Mouse (Mus musculus) testis, adult 2 months (tissue): ENCODE results near the gene Ciz1. TPM values are rescaled to one million over a fixed set of nuclear protein-coding genes. Genes with fewer than 3 reads are reported as not detected.

ENCODE experiments used
- H3K27ac ChIP-seq: fragments of 200-500 bp; 2 replicates; pipeline ENCODE4 v1.5.1; 2012; ENCODE audit warnings: low read depth, low read length; ENCODE audit not compliant: control insufficient read depth, insufficient read depth
- H3K27me3 ChIP-seq: fragments of 200-500 bp; 2 replicates; pipeline ENCODE4 v1.6.1; 2012; ENCODE audit warnings: mild to moderate bottlenecking, low read length, moderate library complexity; ENCODE audit not compliant: control insufficient read depth, insufficient read depth
- H3K36me3 ChIP-seq: fragments of 200-500 bp; 2 replicates; pipeline ENCODE4 v1.6.1; 2012; ENCODE audit warnings: mild to moderate bottlenecking, low read length; ENCODE audit not compliant: control insufficient read depth, insufficient read depth
- H3K4me1 ChIP-seq: fragments of 200-500 bp; 2 replicates; pipeline ENCODE4 v1.6.1; 2012; ENCODE audit warnings: low read length; ENCODE audit not compliant: control insufficient read depth, insufficient read depth
- H3K4me3 ChIP-seq: fragments of 200-500 bp; 2 replicates; pipeline ENCODE4 v1.5.1; 2012; ENCODE audit warnings: low read depth, mild to moderate bottlenecking, low read length, moderate library complexity, mixed read lengths; ENCODE audit not compliant: control insufficient read depth
- CTCF ChIP-seq: fragments of 200-500 bp; IDR thresholded peaks from 2 replicates; pipeline ENCODE4 v1.5.1; 2012; ENCODE audit warnings: low read depth, mild to moderate bottlenecking, inconsistent platforms, low read length, moderate library complexity; ENCODE audit not compliant: control insufficient read depth, insufficient read depth, insufficient replicate concordance
- POLR2A ChIP-seq: fragments of 200-500 bp; IDR thresholded peaks from 2 replicates; pipeline ENCODE4 v1.6.1; 2012; ENCODE audit warnings: low read depth, mild to moderate bottlenecking, inconsistent platforms, low read length, moderate library complexity; ENCODE audit not compliant: control insufficient read depth
- polyA plus RNA-seq: library from polyadenylated mRNA; depleted of rRNA; stranded (reverse); fragments of >200 nt; gene quantifications from 2 replicates; pipeline ENCODE4 v1.2.3, GENCODE M21; 2012

Gene Ciz1
- polyA plus RNA-seq, 1 experiment: 255 TPM

GRCm38 (mm10) chr2:32307941-32308760, 44.0 kb upstream of the Ciz1 start:
- H3K4me1 ChIP-seq: peaks cover 10% of the 10 kb centered on the region
- H3K4me3 ChIP-seq: no peak overlapping the region
- no peak overlapping the region for H3K27ac ChIP-seq
- TF ChIP-seq CTCF (peak; percentile 57), POLR2A (no peak)
- H3K27me3 ChIP-seq: no peaks in the 10 kb centered on the region
- peaks cover 13% of the 10 kb centered on the region for H3K36me3 ChIP-seq

DNA sequence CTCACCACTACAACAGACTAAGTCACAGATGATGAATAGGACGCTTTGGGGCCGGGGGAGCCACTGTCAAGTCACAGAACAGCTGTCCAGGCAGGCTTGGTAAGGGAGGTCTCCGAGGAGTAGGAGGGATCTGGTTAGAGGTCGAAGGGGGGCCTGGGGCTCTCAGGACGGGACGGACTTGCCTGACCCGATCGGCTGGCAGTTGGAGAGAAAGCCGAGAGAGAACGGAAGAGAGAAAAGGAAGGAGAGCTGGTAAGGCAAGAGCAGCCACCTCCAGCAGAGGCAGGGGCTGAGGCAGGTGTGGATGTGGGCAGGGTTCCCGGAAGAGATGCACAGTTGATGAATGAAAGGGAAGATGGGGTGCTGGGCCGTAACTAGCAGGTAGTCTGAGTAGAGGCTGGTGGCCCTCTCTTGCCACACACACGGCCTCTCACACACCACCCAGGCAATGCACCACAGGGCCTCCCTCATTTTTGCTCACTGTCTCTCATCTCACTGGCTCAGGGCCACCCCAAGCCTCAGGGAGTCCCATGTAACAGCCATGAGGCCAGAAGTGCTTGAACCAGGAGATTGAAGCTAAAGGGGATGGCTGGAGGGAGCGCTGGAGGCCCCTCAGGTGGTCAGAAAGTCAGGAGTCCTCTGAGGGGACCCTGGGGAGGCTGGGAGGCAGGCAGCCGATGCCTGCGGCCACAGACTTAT, 43.1 kb upstream of the Ciz1 start:
- no peak overlapping the region for H3K27ac ChIP-seq
- H3K36me3 ChIP-seq: peaks cover 13% of the 10 kb centered on the region
- H3K4me1 ChIP-seq: peaks cover 10% of the 10 kb centered on the region
- no peaks in the 10 kb centered on the region for H3K27me3 ChIP-seq
- TF ChIP-seq CTCF (no peak), POLR2A (no peak)
- H3K4me3 ChIP-seq: no peak overlapping the region

DNA sequence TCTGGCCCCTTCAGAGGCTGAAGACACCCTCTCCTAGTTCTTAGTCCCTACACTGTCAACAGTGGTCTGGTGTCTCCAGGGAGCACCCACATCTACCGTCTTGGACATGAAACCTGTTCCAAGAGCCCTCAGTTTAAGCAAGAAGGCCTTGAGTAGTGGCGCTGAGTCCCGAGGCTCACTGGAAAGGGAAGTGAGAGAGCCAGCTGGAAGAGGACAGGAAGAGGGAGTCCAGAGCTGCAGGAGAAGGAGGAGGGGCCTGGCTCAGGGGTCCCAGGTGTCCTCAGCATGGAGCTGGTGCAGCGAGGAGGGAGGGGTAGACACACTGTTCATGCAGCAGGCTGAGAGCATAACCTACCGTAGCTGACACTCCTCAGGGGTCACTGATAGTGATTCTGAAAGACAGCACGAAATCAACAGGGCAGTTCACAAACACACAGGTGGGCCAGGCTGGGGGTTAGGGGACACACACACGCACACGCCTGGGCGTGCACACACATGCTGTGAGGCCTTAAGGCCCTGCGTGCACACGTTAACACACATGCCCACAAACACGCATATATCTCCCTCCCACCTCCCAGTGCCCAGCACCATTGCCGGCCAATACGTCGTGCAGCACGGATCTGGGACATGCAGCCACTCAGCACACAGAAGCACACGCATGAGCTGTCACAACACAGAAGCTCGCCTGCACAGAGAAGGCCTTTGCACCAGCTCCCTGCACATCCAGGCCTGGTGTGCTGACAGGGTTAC, 41.9 kb upstream of the Ciz1 start:
- Histone ChIP-seq H3K36me3 (peaks cover 11% of the 10 kb centered on the region), H3K4me3 (no peak overlapping the region), H3K27ac (no peak overlapping the region), H3K27me3 (no peaks in the 10 kb centered on the region), H3K4me1 (peaks cover 10% of the 10 kb centered on the region)
- TF ChIP-seq CTCF: no peak; the same call in 1 of the 2 replicates
- TF ChIP-seq POLR2A: 0 out of 2 replicates have a peak, but pooled peaks have one; percentile 17

DNA sequence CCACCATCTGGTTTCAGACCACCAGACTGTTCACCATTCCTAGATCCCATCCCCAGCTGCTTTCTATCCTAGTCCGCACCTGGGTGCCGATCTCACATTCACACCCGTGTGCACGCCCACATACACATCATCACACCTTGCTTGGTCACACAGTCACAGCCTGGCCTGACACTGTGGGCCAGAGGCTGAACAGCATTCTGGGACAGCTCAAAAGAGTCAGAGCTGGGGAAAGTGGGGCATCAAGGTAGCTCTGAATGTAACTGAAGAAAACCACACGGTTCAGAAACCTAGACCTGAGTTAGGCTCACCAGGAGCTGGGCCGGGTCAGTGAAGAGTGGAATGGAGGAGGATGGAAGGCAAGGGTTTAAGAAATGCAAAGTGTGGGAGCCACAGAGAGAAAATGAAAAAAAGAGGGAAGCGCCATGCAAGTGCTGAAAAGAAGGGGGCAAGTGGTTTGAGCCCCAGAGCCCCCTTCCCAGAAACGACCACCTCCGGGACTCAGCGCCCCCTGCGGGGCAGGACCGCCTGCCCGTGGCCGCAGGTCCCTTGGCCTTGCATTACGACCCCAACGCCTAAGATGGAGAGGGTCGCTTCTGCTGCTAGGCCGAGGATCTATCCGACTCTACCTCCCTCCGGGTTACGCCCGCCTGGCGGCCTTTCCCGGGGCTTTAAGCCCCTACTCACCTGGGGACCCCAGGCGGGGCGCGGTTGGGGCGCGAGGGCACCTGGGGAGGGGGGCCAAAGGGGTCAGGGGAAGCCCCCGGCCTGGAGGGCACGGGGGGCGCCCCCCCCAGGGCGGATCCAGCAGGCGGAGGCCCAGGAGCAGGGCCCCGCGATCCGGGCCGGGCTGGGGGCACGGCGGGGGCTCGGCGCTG, 40.4 kb upstream of the Ciz1 start:
- H3K4me3 ChIP-seq: peak overlapping the region; percentile 45; the same call in 1 of the 2 replicates
- peaks cover 3% of the 10 kb centered on the region for H3K36me3 ChIP-seq
- peaks cover 11% of the 10 kb centered on the region for H3K4me1 ChIP-seq
- H3K27me3 ChIP-seq: no peaks in the 10 kb centered on the region
- TF ChIP-seq POLR2A (no peak), CTCF (no peak)
- H3K27ac ChIP-seq: no peak overlapping the region

DNA sequence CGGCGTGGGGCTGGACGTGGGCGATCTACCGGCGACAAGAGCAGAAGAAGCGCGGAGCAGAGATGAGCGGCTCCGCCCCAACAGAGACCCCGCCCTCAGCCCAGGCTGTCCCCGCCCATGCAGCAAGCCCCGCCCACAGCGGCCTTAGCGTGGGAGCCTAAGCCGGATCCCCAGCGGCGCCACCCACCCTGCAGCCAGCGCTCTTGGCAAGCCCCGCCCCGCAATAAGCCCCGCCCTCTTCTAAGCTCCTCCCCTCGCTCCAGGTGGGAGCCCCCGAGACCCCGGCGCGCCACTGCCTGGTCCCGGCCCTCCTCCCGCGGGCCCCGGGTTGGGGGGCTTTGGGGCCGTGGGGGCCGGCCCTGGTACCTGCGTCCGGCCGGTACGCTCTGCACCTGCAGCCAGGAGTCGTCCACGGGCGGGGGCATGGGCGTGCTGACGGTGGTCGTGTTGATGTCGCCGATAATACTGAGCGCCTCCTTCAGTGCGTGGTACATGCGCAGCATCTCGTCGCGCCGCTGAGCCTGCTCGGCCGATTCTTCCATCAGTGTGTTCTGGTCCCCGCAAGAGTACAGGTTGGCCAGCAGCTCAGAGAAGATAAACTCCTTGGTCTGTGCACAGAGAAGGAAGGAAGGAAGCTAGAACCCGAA, 39.7 kb upstream of the Ciz1 start:
- no peak overlapping the region for H3K27ac ChIP-seq
- no peaks in the 10 kb centered on the region for H3K36me3 ChIP-seq
- H3K27me3 ChIP-seq: no peaks in the 10 kb centered on the region
- peaks cover 14% of the 10 kb centered on the region for H3K4me1 ChIP-seq
- TF ChIP-seq POLR2A (no peak), CTCF (no peak)
- peak overlapping the region; percentile 75 for H3K4me3 ChIP-seq

DNA sequence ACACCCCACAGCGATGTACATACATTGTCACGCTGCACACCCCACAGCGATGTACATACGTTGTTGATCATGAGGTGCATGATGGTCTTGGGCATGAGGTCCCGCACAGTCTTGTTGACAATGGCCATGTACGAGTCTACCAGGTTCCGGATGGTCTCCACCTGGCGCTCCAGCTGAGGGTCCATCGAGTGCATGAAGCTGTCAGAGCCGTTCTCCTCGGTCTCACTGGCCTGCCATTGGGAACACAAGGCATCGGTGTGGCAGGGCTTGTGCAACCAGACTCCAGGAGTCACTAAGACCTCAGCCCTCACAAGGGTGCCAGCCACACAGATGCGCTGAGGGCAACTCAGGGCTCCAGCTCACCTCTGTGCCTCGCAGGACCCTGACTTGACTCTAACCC, 37.3 kb upstream of the Ciz1 start:
- Histone ChIP-seq H3K4me1 (peaks cover 17% of the 10 kb centered on the region), H3K27ac (no peak overlapping the region), H3K27me3 (no peaks in the 10 kb centered on the region), H3K36me3 (no peaks in the 10 kb centered on the region), H3K4me3 (no peak overlapping the region)
- TF ChIP-seq POLR2A (no peak), CTCF (no peak)
